Mouse (Mus musculus) kidney, postnatal 25 days (tissue): ENCODE measurements around the gene Olfr220.

Source experiments
- DNase-seq, 2 experiments: peaks; one replicate each; pipeline ENCODE4 v3.0.0; 2021; ENCODE audit warnings: mixed read lengths in 2 of 2

Gene Olfr220

GRCm38 (mm10) chr1:174441782-174442181, at the start of gene Olfr220:
Gene Olfr220, plus strand, starts transcription at chr1:174442082.
- DNase-seq: no peak

GRCm38 (mm10) chr1:174422959-174423358, 18.9 kb upstream of the Olfr220 start:
- no peak for DNase-seq

DNA sequence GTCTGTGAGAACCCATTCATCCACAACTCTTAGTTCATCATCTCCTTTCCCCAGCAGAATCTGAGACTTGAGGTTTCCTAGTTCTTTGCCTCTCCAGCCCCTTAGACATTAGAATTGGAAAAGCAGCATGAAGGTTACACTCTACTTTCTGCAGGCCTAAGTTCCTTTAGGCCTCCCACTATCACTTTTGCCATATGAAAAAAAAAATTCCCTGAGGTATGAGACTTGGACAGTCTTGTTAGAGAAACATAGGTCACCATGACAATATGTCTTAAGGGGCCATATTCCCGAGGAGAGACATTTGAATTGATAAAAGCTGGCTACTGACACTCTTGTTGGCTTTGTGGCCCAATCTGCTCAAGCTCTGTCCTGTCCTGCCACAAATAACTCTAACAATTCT, 18.1 kb upstream of the Olfr220 start, which contains the start of gene Olfr414:
TSS of gene Olfr414 (plus strand) at position 301 of the 400 bp plus-strand sequence.
- DNase-seq: no peak

DNA sequence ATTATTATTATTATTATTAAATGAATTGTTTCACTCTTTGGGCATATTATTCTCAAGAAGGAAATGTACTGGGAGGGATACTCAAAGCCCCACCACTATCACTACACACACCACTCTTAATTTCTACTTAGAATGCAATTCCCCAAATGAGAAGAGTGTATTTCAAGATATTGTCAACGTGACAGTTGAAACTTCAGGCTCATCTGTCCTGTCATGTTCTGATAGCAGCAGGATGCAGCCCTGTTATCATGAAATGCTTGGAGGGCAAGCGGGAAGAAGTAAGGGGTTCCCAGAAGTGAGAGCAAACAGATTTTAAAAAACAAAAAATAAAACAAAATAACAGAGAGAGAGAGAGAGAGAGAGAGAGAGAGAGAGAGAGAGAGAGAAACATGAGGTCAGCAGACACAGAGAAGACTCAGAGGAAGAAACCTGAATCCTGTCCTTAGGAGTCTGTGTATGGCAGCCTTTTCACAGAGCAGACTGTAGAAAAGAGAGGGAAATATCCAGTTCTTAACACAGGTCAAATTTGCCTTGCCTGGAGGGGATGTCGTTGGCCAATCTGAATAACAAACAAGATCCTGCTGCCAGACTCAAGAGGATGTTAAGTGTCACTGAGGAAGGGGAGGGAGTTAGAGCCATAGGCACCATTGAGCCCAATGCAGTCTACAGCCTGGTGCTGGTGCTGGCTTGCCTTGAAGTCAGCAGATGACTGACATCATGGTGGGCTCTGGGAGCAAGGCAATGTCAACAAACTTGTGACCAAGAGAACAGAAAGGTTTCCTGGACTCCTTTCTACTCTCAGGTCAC, 15.5 kb upstream of the Olfr220 start:
- DNase-seq: no peak

DNA sequence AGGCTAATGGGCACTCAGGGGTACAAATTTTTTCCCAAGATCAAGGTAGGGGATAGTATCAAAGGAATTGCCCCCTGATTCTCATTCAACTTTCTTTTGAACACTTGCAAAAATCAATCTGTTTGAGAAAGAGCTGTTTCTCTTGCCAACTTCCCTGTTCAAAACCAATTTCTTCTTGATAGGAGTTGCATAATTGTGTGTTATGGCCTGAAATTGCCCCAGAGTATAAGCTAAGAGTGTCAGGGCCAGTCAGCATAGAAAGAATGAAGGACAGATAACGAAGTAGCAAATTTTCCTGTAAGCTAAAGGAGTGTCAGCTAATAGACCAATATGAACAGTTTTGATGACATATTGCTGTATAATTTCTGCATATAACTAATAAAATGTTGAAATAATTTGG, 14.5 kb upstream of the Olfr220 start:
- no peak for DNase-seq

DNA sequence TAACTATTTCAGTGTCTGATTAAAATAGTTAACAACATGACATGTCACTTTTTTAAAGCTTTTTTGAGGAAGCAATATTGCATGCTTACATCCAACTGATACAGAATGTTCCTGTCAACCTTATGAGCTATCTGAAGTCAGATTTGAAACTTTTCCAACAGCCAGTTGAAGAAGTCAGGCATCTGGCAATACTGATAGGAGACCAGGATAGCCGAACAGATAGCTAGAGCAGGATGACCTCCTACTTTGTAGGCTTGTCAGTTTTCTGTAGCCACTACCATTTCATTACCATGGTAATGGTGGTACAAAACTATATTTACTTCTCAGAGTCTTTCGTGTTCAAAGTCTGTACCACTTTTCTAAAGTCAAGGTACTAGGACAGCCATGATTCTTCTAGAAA, 13.5 kb upstream of the Olfr220 start:
- no peak for DNase-seq

DNA sequence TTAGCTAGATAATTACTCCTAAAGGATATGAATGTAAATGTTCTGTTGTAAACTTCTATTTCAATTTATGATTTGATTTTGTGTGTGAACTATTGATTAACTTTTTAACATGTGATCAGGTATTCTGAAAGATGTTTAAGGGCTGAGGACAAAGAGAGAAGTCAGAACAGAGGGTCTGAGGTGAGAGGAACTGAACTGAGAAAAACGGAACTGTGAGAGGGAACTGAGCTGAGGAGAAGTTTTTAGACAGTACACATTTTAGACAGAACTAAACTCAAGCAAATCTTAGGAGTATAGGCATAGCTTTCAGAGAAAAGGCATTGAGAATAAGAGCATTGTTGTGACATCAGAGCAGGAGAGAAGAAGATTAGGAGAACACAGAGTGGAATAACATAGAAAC, 7.8 kb upstream of the Olfr220 start:
- DNase-seq: no peak

DNA sequence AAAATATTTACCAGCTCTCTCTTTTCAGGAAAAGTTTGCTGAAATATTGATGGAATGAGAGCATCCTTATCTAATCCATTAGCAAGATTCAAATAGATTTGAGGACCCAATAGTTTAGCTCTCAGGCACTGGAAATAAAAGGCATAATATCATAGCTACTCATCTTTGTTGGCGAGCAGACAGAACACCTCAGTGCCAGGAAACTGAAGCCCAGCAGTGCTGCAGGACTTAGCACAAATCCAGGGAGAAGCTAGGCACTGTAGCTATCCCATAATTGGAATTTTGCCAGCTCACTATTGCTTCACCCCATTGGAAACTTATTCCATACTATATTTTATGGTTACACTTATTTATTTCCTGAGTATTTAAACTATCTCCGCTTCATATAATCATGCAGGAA, 13.2 kb downstream of the Olfr220 start:
- DNase-seq: no peak

- no peak for DNase-seq
These were observed 23.5 kb downstream of the Olfr220 start for GRCm38 (mm10) chr1:174465385-174465784.

DNA sequence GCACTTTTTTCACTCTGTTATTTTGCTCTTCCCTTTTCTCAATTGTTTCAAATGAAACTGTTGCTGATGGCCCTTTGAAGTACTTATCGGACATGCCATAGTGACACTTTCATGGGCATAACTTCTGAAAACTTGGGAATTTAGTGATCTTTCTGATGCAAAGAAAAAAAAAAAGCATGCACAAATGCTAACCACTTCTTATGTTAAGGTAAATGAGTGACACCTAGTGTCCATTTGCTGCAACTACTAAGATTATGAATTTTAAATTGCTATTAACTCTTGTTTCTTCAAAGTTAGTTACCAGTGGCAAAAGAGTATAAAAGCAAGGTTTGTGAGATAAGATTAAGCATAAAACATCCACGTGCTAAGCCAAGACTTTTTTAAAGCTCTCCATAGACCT, 24.4 kb downstream of the Olfr220 start:
- no peak for DNase-seq

DNA sequence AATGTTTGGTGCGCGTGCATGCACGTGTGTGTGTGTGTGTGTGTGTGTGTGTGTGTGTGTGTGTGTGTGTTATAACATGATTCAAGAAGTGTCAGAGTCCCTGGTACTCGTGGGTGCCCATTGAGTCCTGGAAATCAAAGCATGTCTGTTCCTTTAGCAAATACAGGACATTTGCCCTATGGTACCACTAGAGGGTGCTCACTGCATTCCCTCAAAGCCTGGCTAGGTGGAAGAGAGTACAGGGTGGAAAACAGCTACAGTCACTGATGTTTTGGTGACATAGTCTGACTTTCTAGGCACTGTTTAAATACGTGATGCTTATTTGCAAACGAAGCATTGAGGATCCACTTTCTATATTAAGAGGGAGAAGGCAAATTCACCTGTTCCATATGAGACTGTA, 27.9 kb downstream of the Olfr220 start:
- peak in 1 of 2 experiments; percentile 12 for DNase-seq

DNA sequence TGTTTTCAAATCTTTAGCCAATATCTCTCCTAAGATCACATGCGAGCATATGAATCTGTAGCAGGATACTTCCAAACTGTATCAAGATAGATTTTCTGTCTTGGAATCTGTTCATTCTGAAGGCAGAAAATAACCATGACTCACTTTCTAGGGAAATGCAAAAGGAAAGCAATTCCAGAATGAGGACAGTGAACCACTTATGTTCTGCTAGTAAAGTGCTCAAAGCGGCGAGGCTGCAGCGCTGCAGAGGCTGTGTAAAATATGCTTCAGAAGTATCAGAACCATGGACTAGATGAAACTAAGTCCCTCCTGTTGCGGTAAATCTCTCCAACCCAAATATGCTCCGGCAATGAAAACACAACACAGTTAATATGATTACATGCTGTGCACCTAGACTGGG, 40.7 kb downstream of the Olfr220 start:
- DNase-seq: no peak

- DNase-seq: no peak
These were observed 58.2 kb downstream of the Olfr220 start for GRCm38 (mm10) chr1:174500064-174500463.
